Mouse (Mus musculus) MEL (cell line): ENCODE measurements at regions not wholly inside any gene's neighbourhood (a gene's known extent, or its start where the extent isn't known, plus 50 kb on each side); places are given as distances from the start of the nearest gene placed in this dataset.

ENCODE experiments used
- DNase-seq: peaks from one replicate; pipeline ENCODE4 v3.0.0; 2011; ENCODE audit warnings: low read depth, low spot score
- H3K27ac ChIP-seq: 2 replicates; pipeline ENCODE4 v1.5.1; 2012; ENCODE audit warnings: low read depth, mild to moderate bottlenecking, control low read depth, low read length, moderate library complexity; ENCODE audit not compliant: control insufficient read depth
- H3K27me3 ChIP-seq, 2 experiments: fragments of 150-350 bp in 1 of 2; sonication (generic) in 1 of 2; 2 replicates each; pipeline ENCODE4 v1.6.1; 2012; ENCODE audit warnings: low read length in 2 of 2, mild to moderate bottlenecking in 2 of 2, improper control_type of control experiment in 1 of 2, moderate library complexity in 1 of 2; ENCODE audit not compliant: insufficient read depth in 2 of 2, control insufficient read depth in 1 of 2
- H3K36me3 ChIP-seq, 2 experiments: 2 replicates each; pipeline ENCODE4 v1.6.1; 2012 to 2014; ENCODE audit warnings: low read length in 2 of 2, improper control_type of control experiment in 1 of 2, inconsistent platforms in 1 of 2, mild to moderate bottlenecking in 1 of 2; ENCODE audit not compliant: insufficient read depth in 2 of 2, control insufficient read depth in 1 of 2
- H3K4me1 ChIP-seq, 2 experiments: fragments of 150-350 bp in 1 of 2; sonication (generic) in 1 of 2; 2 replicates each; pipeline ENCODE4 v1.6.1; 2012; ENCODE audit warnings: low read length in 2 of 2, improper control_type of control experiment in 1 of 2, mild to moderate bottlenecking in 1 of 2; ENCODE audit not compliant: insufficient read depth in 2 of 2, control insufficient read depth in 1 of 2
- H3K4me3 ChIP-seq, 2 experiments: fragments of 150-350 bp in 1 of 2; sonication (generic) in 1 of 2; 2 replicates each; pipeline ENCODE4 v1.5.1; 2012; ENCODE audit warnings: low read depth in 2 of 2, low read length in 2 of 2, mild to moderate bottlenecking in 2 of 2, moderate library complexity in 2 of 2, control low read depth in 1 of 2, improper control_type of control experiment in 1 of 2; ENCODE audit not compliant: control insufficient read depth in 1 of 2, insufficient read depth in 1 of 2
- H3K79me2 ChIP-seq: 2 replicates; pipeline ENCODE4 v1.6.1; 2012; ENCODE audit warnings: mild to moderate bottlenecking, low read length, moderate library complexity; ENCODE audit not compliant: control insufficient read depth, poor library complexity, insufficient read depth
- H3K9ac ChIP-seq: 2 replicates; pipeline ENCODE4 v1.6.1; 2012; ENCODE audit warnings: low read depth, mild to moderate bottlenecking, control low read depth, low read length, moderate library complexity; ENCODE audit not compliant: control insufficient read depth, poor library complexity, severe bottlenecking
- H3K9me3 ChIP-seq: fragments of 150-350 bp; sonication (generic); replicated peaks from 2 replicates; pipeline ENCODE4 v1.6.1; 2012; ENCODE audit warnings: mild to moderate bottlenecking, low read length, improper control_type of control experiment, moderate library complexity; ENCODE audit not compliant: insufficient read depth
- BHLHE40 ChIP-seq: IDR thresholded peaks from 2 replicates; pipeline ENCODE4 v1.6.1; 2012; ENCODE audit warnings: low read depth, mild to moderate bottlenecking, inconsistent platforms, low read length, improper control_type of control experiment, borderline replicate concordance
- CHD1 ChIP-seq: IDR thresholded peaks from 2 replicates; pipeline ENCODE4 v1.6.1; 2012; ENCODE audit warnings: low read depth, mild to moderate bottlenecking, inconsistent platforms, low read length, improper control_type of control experiment
- CTCF ChIP-seq, 3 experiments: IDR thresholded peaks in 2 of 3; conservative IDR thresholded peaks in 1 of 3; 2 replicates each; pipeline ENCODE4 v1.5.1; 2011 to 2012; ENCODE audit warnings: low read length in 3 of 3, low read depth in 2 of 3, mild to moderate bottlenecking in 2 of 3, improper control_type of control experiment in 1 of 3, inconsistent platforms in 1 of 3, mixed read lengths in 1 of 3, moderate library complexity in 1 of 3; ENCODE audit not compliant: control insufficient read depth in 1 of 3, insufficient read depth in 1 of 3, poor library complexity in 1 of 3, severe bottlenecking in 1 of 3
- E2F4 ChIP-seq: IDR thresholded peaks from 2 replicates; pipeline ENCODE4 v1.6.1; 2011; ENCODE audit warnings: low read depth, low read length, improper control_type of control experiment, borderline replicate concordance
- GATA1 ChIP-seq: IDR thresholded peaks from 2 replicates; pipeline ENCODE4 v1.6.1; 2011; ENCODE audit warnings: low read depth, low read length, improper control_type of control experiment
- HCFC1 ChIP-seq: IDR thresholded peaks from 2 replicates; pipeline ENCODE4 v1.6.1; 2012; ENCODE audit warnings: low read depth, mild to moderate bottlenecking, inconsistent platforms, low read length, improper control_type of control experiment, moderate library complexity
- JUND ChIP-seq: IDR thresholded peaks from 2 replicates; pipeline ENCODE4 v1.6.1; 2011; ENCODE audit warnings: low read depth, mild to moderate bottlenecking, improper control_type of control experiment, low read length
- MAX ChIP-seq: IDR thresholded peaks from 2 replicates; pipeline ENCODE4 v1.6.1; 2011; ENCODE audit warnings: low read length, improper control_type of control experiment
- MAZ ChIP-seq: IDR thresholded peaks from 2 replicates; pipeline ENCODE4 v1.6.1; 2012; ENCODE audit warnings: low read depth, mild to moderate bottlenecking, inconsistent platforms, low read length, improper control_type of control experiment
- MEF2A ChIP-seq: IDR thresholded peaks from 2 replicates; pipeline ENCODE4 v1.6.1; 2014; ENCODE audit warnings: low read depth, mild to moderate bottlenecking, inconsistent platforms, low read length, improper control_type of control experiment; ENCODE audit not compliant: poor library complexity, insufficient replicate concordance, severe bottlenecking; ENCODE audit errors: extremely low read depth
- MXI1 ChIP-seq: IDR thresholded peaks from 2 replicates; pipeline ENCODE4 v1.6.1; 2011; ENCODE audit warnings: mild to moderate bottlenecking, low read depth, low read length, improper control_type of control experiment
- MYC ChIP-seq: IDR thresholded peaks from 2 replicates; pipeline ENCODE4 v1.6.1; 2011; ENCODE audit warnings: low read depth, mild to moderate bottlenecking, low read length, improper control_type of control experiment, moderate library complexity
- POLR2A ChIP-seq, 2 experiments: IDR thresholded peaks; 2 replicates each; pipeline ENCODE4 v1.6.1; 2011 to 2012; ENCODE audit warnings: low read length in 2 of 2, mild to moderate bottlenecking in 2 of 2, control low read depth in 1 of 2, improper control_type of control experiment in 1 of 2, low read depth in 1 of 2, moderate library complexity in 1 of 2; ENCODE audit not compliant: control insufficient read depth in 1 of 2, insufficient read depth in 1 of 2, poor library complexity in 1 of 2
- POLR2AphosphoS2 ChIP-seq: IDR thresholded peaks from 2 replicates; pipeline ENCODE4 v1.6.1; 2011; ENCODE audit warnings: low read length, improper control_type of control experiment
- SIN3A ChIP-seq: IDR thresholded peaks from 2 replicates; pipeline ENCODE4 v1.6.1; 2012; ENCODE audit warnings: low read length, improper control_type of control experiment, inconsistent platforms
- SMC3 ChIP-seq: IDR thresholded peaks from 2 replicates; pipeline ENCODE4 v1.6.1; 2011; ENCODE audit warnings: low read depth, low read length, improper control_type of control experiment
- TAL1 ChIP-seq: IDR thresholded peaks from 2 replicates; pipeline ENCODE4 v1.6.1; 2012; ENCODE audit warnings: mild to moderate bottlenecking, inconsistent platforms, low read length, moderate library complexity, mixed read lengths
- TBP ChIP-seq: IDR thresholded peaks from 2 replicates; pipeline ENCODE4 v1.8.0; 2011; ENCODE audit warnings: low read depth, low read length, improper control_type of control experiment
- TCF12 ChIP-seq: IDR thresholded peaks from 2 replicates; pipeline ENCODE4 v1.6.1; 2014; ENCODE audit warnings: low read depth, mild to moderate bottlenecking, inconsistent platforms, low read length, improper control_type of control experiment, moderate library complexity
- UBTF ChIP-seq: IDR thresholded peaks from 2 replicates; pipeline ENCODE4 v1.6.1; 2012; ENCODE audit warnings: low read depth, mild to moderate bottlenecking, inconsistent platforms, low read length, improper control_type of control experiment, moderate library complexity, borderline replicate concordance; ENCODE audit not compliant: insufficient read depth
- ZC3H11A ChIP-seq: IDR thresholded peaks from 2 replicates; pipeline ENCODE4 v1.6.1; 2012; ENCODE audit warnings: low read depth, mild to moderate bottlenecking, inconsistent platforms, low read length, improper control_type of control experiment
- ZNF384 ChIP-seq: IDR thresholded peaks from 2 replicates; pipeline ENCODE4 v1.6.1; 2012; ENCODE audit warnings: low read depth, mild to moderate bottlenecking, inconsistent platforms, low read length, improper control_type of control experiment

DNA sequence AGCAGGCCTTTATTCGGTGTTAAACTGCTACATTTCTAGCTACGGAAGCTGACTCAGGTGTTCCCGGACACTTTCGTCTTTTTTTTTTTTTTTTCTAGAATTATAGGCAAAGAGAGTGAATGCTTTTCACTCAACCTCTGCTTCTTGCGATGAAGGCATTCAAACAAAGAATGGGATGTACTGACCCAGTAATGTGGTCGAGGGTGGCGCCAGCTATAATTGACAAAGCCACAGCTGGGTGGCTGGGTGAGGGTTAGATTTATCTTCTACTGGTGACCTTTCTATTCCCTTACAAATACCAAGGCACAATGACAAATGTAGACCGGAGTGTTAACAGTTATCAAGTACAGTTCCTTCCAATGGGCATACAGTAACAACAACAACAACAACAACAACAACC lies 340.7 kb upstream of the Slc24a2 start:
- no peak for DNase-seq
- Histone ChIP-seq H3K4me1 (no peaks in the 10 kb centered on the region), H3K9ac (no peak overlapping the region), H3K36me3 (no peaks in the 10 kb centered on the region), H3K4me3 (no peak overlapping the region), H3K27me3 (no peaks in the 10 kb centered on the region)
- TF ChIP-seq POLR2A (IDR thresholded peaks at IDR 0.05; ENCODE audit: control insufficient read depth in 1 of 2, insufficient read depth in 1 of 2, low read depth in 1 of 2, low read length in 2 of 2, poor library complexity in 1 of 2) = no peak
- no peak for TF ChIP-seq POLR2AphosphoS2
- TF ChIP-seq MEF2A = no peak
- TF ChIP-seq BHLHE40 = no peak
- no peak for TF ChIP-seq CHD1
- TF ChIP-seq HCFC1 = no peak
- no peak for TF ChIP-seq JUND
- TF ChIP-seq ZNF384 = no peak
- TF ChIP-seq UBTF = no peak
- no peak for TF ChIP-seq TCF12
- no peak for TF ChIP-seq MXI1
- no peak for TF ChIP-seq TAL1
- TF ChIP-seq, all 39 proteins: peak for 0
- no peak overlapping the region for H3K27ac ChIP-seq
- H3K9me3 ChIP-seq = no peaks in the 10 kb centered on the region
- no peaks in the 10 kb centered on the region for H3K79me2 ChIP-seq

- Histone ChIP-seq H3K4me1 (no peaks in the 10 kb centered on the region), H3K27me3 (no peaks in the 10 kb centered on the region), H3K79me2 (no peaks in the 10 kb centered on the region), H3K27ac (no peak overlapping the region), H3K9me3 (no peaks in the 10 kb centered on the region), H3K36me3 (no peaks in the 10 kb centered on the region), H3K9ac (no peak overlapping the region), H3K4me3 (no peak overlapping the region)
- no peak for DNase-seq
- TF ChIP-seq MAX (no peak), MXI1 (no peak), E2F4 (no peak), ZNF384 (no peak), GATA1 (no peak), SIN3A (no peak), MYC (no peak), TBP (no peak), MAZ (no peak), ZC3H11A (no peak), SMC3 (no peak), CTCF (IDR thresholded peaks at IDR 0.05 in 2 of 3, conservative IDR thresholded peaks at IDR 0.05 in 1 of 3; ENCODE audit: control insufficient read depth in 1 of 3, insufficient read depth in 1 of 3, low read depth in 2 of 3, low read length in 3 of 3, poor library complexity in 1 of 3, severe bottlenecking in 1 of 3) (no peak), JUND (no peak)
Observed at GRCm38 (mm10) chr4:87570470-87570891, 340.2 kb upstream of the Slc24a2 start.
